Mouse (Mus musculus) erythroblast, embryonic 14.5 days (primary cell): ENCODE data around the gene Gad1. TPM values are rescaled to one million over a fixed set of nuclear protein-coding genes. Genes with fewer than 3 reads are reported as not detected.
"Not testable (repeated sequence)": the region's sequence is repeated elsewhere in the genome, so short reads cannot be mapped to it uniquely, and the experiment has no call there.

ENCODE experiments used
- H3K27me3 ChIP-seq: 2 replicates; pipeline ENCODE4 v1.6.1; 2012; ENCODE audit warnings: inconsistent platforms; ENCODE audit not compliant: control insufficient read depth
- H3K36me3 ChIP-seq: 2 replicates; pipeline ENCODE4 v1.6.1; 2012; ENCODE audit warnings: mild to moderate bottlenecking, inconsistent platforms; ENCODE audit not compliant: control insufficient read depth
- H3K4me1 ChIP-seq: 2 replicates; pipeline ENCODE4 v1.6.1; 2012; ENCODE audit warnings: inconsistent platforms; ENCODE audit not compliant: control insufficient read depth
- H3K4me3 ChIP-seq: replicated peaks from 2 replicates; pipeline ENCODE3; 2012; ENCODE audit warnings: moderate library complexity, mild to moderate bottlenecking, inconsistent platforms
- H3K9me3 ChIP-seq: 2 replicates; pipeline ENCODE4 v1.6.1; 2012; ENCODE audit warnings: low read length, inconsistent platforms, mixed read lengths; ENCODE audit not compliant: control insufficient read depth
- GATA1 ChIP-seq: IDR thresholded peaks from 2 replicates; pipeline ENCODE4 v1.6.1; 2012; ENCODE audit warnings: low read length, inconsistent platforms, mixed read lengths
- TAL1 ChIP-seq: IDR thresholded peaks from 3 replicates; pipeline ENCODE4 v1.6.1; 2012; ENCODE audit warnings: low read length, inconsistent platforms, mixed read lengths
- polyA plus RNA-seq: library from polyadenylated mRNA; stranded (reverse); fragments of >175 nt; gene quantifications from 2 replicates; pipeline ENCODE4 v1.2.3, GENCODE M21; 2012

The Gad1 gene
- polyA plus RNA-seq, result not detected in 2 replicates

DNA sequence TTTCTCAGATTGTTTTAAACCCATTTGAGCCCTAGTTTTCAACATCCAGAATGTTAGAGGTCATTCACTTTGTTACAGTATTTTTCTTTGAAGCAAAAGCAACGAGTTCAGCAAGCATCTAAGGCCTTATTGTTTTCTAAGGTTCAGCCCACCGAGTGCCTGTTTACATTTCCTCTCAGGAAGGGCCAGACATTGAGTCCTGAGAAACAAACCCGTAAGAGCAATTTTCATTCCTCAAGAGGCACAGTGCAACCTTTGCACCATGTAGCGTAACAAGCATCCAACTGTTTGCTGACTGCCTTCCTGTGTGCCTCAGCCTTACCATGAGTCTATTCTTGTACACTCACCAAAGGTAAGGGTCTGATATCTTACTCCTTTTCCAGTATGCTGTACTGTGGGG is at the start of gene Gad1:
Gene Gad1, plus strand, starts transcription at position 301 of the 400 bp plus-strand sequence.
- Histone ChIP-seq H3K36me3 (no peaks in the 10 kb centered on the region), H3K4me1 (no peaks in the 10 kb centered on the region), H3K9me3 (no peaks in the 10 kb centered on the region), H3K27me3 (no peaks in the 10 kb centered on the region), H3K4me3 (no peak within 1 kb of the TSS)
- TF ChIP-seq TAL1 (no peak), GATA1 (no peak)

DNA sequence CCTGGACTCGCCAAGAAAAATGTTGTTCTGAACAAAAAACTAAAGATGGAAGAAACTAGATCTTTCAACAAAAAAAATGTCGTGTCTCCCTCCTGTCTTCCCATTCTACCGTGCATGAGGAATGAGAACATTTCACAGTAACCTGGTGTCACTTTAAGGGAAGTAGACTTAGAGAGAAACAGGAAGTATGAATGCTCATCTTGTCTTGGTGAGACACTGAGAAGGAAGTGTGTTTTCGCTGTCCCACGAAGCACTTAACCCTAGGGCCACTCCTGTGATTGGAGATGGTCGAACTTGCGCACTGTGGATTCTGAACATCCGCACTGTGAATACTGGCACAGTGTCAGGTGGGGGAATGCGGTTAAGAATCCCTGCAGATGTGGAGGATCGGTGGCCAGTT is 49.4 kb upstream of the Gad1 start:
- H3K4me1 ChIP-seq, result no peaks in the 10 kb centered on the region
- peaks cover 3% of the 10 kb centered on the region for H3K27me3 ChIP-seq
- no peak overlapping the region for H3K4me3 ChIP-seq
- H3K36me3 ChIP-seq, result no peaks in the 10 kb centered on the region
- TF ChIP-seq TAL1 (no peak), GATA1 (no peak)
- no peaks in the 10 kb centered on the region for H3K9me3 ChIP-seq

DNA sequence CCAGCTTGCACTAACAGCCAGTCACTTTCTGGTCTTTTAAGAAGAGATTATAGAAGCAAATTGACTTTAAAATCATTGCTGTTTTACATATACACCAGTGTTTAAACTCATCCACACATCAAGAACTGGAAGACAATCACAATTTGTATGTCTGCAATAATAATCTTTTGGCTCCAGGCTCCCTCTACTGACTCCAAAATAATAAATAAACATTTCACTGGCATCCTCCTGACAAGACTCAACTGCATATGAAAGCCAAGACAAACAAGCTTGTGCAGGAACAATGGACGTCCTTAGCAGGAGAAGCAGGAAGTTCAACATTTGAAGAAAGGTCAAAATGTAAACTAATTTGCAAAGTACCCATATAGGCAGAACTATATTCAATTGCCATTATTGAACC is 47.6 kb upstream of the Gad1 start:
- TF ChIP-seq TAL1 (no peak), GATA1 (no peak)
- Histone ChIP-seq H3K36me3 (no peaks in the 10 kb centered on the region), H3K27me3 (peaks cover 17% of the 10 kb centered on the region), H3K4me1 (peaks cover 7% of the 10 kb centered on the region), H3K9me3 (no peaks in the 10 kb centered on the region), H3K4me3 (no peak overlapping the region)

DNA sequence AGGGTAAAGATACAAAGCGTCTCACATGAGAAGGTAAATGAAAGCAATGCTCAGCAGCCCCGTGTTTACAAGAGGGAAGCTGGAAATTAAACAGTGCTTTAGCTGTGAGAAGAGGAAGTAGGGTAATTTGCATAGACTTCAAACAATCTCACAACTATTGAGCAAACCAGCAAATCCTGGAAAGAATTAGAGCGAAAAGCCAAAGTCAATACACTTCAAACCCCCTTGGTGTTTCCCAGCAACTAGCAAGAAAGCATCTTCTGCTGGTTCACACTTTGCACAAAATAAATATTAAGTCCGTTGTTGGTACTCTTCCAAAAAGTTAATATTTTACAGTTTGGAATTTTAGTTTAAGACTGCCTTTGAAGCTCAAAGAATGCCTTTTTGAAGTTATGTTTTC is 47.0 kb upstream of the Gad1 start:
- Histone ChIP-seq H3K4me3 (no peak overlapping the region), H3K9me3 (no peaks in the 10 kb centered on the region), H3K4me1 (peaks cover 7% of the 10 kb centered on the region), H3K27me3 (peaks cover 17% of the 10 kb centered on the region), H3K36me3 (no peaks in the 10 kb centered on the region)
- TF ChIP-seq TAL1, result no peak
- no peak for TF ChIP-seq GATA1

DNA sequence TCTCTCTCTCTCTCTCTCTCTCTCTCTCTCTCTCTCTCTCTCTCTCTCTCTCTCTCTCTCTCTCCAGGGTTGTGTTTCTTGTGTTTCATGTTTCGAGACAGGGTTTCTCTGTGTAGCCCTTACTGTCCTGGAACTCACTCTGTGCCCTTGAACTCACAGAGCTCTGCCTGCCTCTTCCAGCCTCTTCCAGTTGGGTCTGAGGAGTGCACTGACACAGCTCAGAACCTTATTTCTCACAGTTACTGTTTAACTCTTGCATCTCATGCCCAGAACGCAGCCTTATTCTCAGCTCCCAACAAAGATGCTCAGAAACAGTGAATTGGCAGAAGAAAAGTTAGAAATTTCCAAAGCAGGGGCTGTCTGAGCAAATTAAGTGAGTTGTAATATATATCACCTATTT is 46.5 kb upstream of the Gad1 start:
- TF ChIP-seq GATA1, result no peak
- Histone ChIP-seq H3K4me3 (no peak overlapping the region), H3K9me3 (no peaks in the 10 kb centered on the region), H3K27me3 (peaks cover 17% of the 10 kb centered on the region), H3K4me1 (peaks cover 7% of the 10 kb centered on the region), H3K36me3 (no peaks in the 10 kb centered on the region)

DNA sequence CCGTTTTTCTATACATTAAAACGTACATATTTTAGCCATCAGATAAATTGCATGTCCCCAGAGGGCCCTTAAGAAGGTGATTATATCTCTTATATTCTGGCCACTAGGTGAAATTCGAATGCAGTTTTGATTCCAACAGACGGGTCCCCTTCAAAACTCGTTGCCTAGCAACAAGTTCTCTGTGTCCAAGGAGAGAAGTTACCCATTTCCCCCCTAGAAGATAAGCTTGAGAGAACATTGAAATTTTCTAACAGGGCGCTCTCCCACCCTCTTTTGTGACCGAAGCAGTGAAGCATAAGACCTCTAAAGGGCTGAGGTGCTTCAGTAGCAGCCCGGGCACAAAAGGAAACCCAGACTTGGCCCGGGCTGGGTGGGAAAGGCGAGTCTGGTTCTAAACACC is 44.4 kb upstream of the Gad1 start, which contains the start of gene Erich2:
Gene Erich2, plus strand, starts transcription at position 324 of the 400 bp plus-strand sequence.
- TF ChIP-seq GATA1, result no peak
- TF ChIP-seq TAL1, result no peak
- peak within 1 kb of the TSS; percentile 49 for H3K4me3 ChIP-seq
- no peaks in the 10 kb centered on the region for H3K36me3 ChIP-seq
- H3K9me3 ChIP-seq, result no peaks in the 10 kb centered on the region
- H3K27me3 ChIP-seq, result peaks cover 17% of the 10 kb centered on the region
- peaks cover 7% of the 10 kb centered on the region for H3K4me1 ChIP-seq

DNA sequence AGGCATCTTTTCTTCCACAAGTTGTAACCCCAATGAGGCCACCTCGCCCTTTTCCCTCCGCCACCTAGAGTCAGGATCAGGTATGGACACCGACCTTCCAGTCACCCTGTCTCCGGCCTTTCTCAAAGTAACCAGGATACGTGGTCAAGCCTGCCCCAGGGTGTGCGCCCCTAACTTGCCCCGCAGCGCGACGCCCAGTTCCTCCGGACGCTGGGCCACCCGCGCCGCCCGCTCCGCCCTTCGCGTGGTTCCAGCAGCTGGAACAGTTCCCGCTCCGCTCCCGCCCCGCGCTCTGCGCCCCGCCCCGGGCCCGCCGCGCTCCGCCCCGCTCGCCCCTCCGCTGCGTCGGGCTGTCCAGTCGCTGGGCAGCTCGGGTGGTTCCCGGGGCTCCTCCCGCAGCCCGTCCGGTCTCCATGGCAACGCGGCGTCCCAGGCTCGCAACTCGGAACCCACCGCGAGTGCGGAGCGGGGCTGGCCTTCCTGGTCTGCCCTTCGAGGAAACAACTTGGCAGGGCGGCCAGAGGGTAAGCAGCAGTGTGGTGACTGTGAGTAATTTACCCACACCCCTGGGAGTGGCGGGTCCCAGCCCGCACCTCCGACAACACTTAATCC is 43.7 kb upstream of the Gad1 start:
- Histone ChIP-seq H3K4me1 (peaks cover 7% of the 10 kb centered on the region), H3K4me3 (peak overlapping the region; percentile 49), H3K36me3 (no peaks in the 10 kb centered on the region), H3K9me3 (no peaks in the 10 kb centered on the region), H3K27me3 (peaks cover 17% of the 10 kb centered on the region)
- TF ChIP-seq GATA1 (no peak), TAL1 (no peak)

DNA sequence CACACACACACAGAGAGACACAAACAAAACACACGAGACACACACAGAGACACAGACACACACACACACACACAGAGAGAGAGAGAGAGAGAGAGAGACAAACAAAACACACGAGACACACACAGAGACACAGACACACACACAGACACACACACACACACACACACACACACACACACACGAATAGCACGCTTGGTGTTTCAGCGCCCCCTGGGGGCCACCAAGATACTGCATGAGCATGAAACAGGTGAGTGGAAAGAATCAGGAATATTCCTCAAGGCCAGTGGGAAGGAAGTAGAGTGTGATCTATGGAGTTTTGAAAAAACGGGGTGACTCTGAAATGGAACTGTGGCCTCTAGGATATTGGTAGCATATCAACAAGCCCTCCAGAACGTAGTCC is 14.6 kb upstream of the Gad1 start:
- H3K9me3 ChIP-seq, H3K27me3 ChIP-seq, H3K36me3 ChIP-seq, H3K4me1 ChIP-seq, H3K4me3 ChIP-seq: not testable (repeated sequence)

DNA sequence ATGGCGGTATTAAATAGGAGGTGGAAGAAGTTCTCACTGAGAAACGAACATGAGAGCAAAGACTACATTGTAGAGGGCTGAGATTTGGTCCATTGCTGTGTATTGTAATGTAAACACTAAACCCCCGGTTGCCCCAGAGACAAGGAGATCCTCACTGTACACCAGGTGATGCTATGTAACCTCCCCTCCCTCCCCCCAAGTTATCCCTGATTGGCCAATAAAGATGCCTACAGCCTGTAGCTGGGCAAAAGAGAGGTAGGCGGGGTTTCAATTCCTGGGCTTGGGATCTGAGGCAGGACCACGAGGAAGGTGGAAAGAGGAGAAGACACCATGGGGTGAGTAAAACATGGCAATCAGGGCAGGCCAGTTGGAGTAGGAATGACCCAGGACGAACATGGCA is 2.2 kb upstream of the Gad1 start:
- Histone ChIP-seq H3K27me3 (no peaks in the 10 kb centered on the region), H3K4me1 (no peaks in the 10 kb centered on the region), H3K36me3 (no peaks in the 10 kb centered on the region), H3K4me3 (no peak overlapping the region), H3K9me3 (no peaks in the 10 kb centered on the region)
- TF ChIP-seq GATA1, result no peak
- TF ChIP-seq TAL1, result no peak

DNA sequence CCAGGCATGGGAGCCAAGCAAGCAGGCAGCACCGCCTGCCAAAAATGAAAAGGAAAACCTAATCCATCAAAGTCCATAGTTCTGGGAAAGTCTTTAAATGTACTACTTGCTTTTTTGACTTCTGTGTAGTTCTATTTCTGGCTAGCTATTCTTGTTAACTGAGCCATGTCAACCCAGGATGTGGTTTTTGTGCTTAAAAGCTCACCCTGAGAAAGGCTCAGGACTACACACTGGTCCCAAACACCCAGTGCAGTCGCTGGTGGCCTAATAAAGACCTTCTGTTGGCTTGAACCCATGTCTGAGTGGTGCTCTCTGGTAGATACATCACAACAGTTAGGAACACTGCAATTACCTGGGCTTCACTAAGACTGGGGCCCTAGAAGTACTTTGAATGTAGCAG is 1.4 kb upstream of the Gad1 start:
- Histone ChIP-seq H3K9me3 (no peaks in the 10 kb centered on the region), H3K36me3 (no peaks in the 10 kb centered on the region), H3K4me3 (no peak overlapping the region), H3K4me1 (no peaks in the 10 kb centered on the region), H3K27me3 (no peaks in the 10 kb centered on the region)
- no peak for TF ChIP-seq TAL1
- TF ChIP-seq GATA1, result no peak
